Mouse (Mus musculus): Measurements from ENCODE around the gene Micu1.

- TF ChIP-seq ZNF384 (IDR thresholded peaks at IDR 0.05; ENCODE audit: low read depth, low read length) (no peak), HCFC1 (IDR thresholded peaks at IDR 0.05; ENCODE audit: borderline replicate concordance, insufficient read depth, low read length) (no peak)
Observed at GRCm38 (mm10) chr10:59799303-59800044, 97.2 kb downstream of the Micu1 start.
